Mouse (Mus musculus): ENCODE measurements at regions not wholly inside any gene's neighbourhood (a gene's known extent, or its start where the extent isn't known, plus 50 kb on each side); places are given as distances from the start of the nearest gene placed in this dataset.

- no peak for TF ChIP-seq CTCF (IDR thresholded peaks at IDR 0.05; ENCODE audit: borderline replicate concordance, insufficient read depth, low read length)
- TF ChIP-seq POLR2A (IDR thresholded peaks at IDR 0.05; ENCODE audit: low read depth, low read length): no peak
- Histone ChIP-seq H3K4me3 (ENCODE audit: insufficient read depth, low read length) (no peak overlapping the region), H3K27ac (ENCODE audit: insufficient read depth, low read length) (no peak overlapping the region), H3K4me1 (ENCODE audit: control insufficient read depth, insufficient read depth, low read length) (no peaks in the 10 kb centered on the region)
These were observed 538.5 kb upstream of the Zic4 start for GRCm38 (mm10) chr9:90823574-90824280.

GRCm38 (mm10) chr9:90827474-90827873, 534.7 kb upstream of the Zic4 start:
- no peak overlapping the region for H3K4me3 ChIP-seq (ENCODE audit: insufficient read depth, low read length)
- no peaks in the 10 kb centered on the region for H3K4me1 ChIP-seq (ENCODE audit: control insufficient read depth, insufficient read depth, low read length)
- TF ChIP-seq CTCF (IDR thresholded peaks at IDR 0.05; ENCODE audit: borderline replicate concordance, insufficient read depth, low read length): no peak
- TF ChIP-seq POLR2A (IDR thresholded peaks at IDR 0.05; ENCODE audit: low read depth, low read length): no peak
- H3K27ac ChIP-seq (ENCODE audit: insufficient read depth, low read length): no peak overlapping the region

- H3K27ac ChIP-seq (ENCODE audit: insufficient read depth, low read length): no peak overlapping the region
- TF ChIP-seq CTCF (IDR thresholded peaks at IDR 0.05; ENCODE audit: borderline replicate concordance, insufficient read depth, low read length) (no peak), POLR2A (IDR thresholded peaks at IDR 0.05; ENCODE audit: low read depth, low read length) (no peak)
- H3K4me3 ChIP-seq (ENCODE audit: insufficient read depth, low read length): no peak overlapping the region
- H3K4me1 ChIP-seq (ENCODE audit: control insufficient read depth, insufficient read depth, low read length): no peaks in the 10 kb centered on the region
These were observed 533.5 kb upstream of the Zic4 start for GRCm38 (mm10) chr9:90828701-90829100.

- TF ChIP-seq POLR2A (IDR thresholded peaks at IDR 0.05; ENCODE audit: low read depth, low read length) (no peak), CTCF (IDR thresholded peaks at IDR 0.05; ENCODE audit: borderline replicate concordance, insufficient read depth, low read length) (no peak)
- Histone ChIP-seq H3K27ac (ENCODE audit: insufficient read depth, low read length) (no peak overlapping the region), H3K4me3 (ENCODE audit: insufficient read depth, low read length) (no peak overlapping the region), H3K4me1 (ENCODE audit: control insufficient read depth, insufficient read depth, low read length) (no peaks in the 10 kb centered on the region)
These were observed 531.5 kb upstream of the Zic4 start for GRCm38 (mm10) chr9:90830704-90831103.

GRCm38 (mm10) chr9:90833743-90834539, 528.3 kb upstream of the Zic4 start:
- no peak for TF ChIP-seq POLR2A (IDR thresholded peaks at IDR 0.05; ENCODE audit: low read depth, low read length)
- no peak for TF ChIP-seq CTCF (IDR thresholded peaks at IDR 0.05; ENCODE audit: borderline replicate concordance, insufficient read depth, low read length)
- Histone ChIP-seq H3K4me3 (ENCODE audit: insufficient read depth, low read length) (no peak overlapping the region), H3K4me1 (ENCODE audit: control insufficient read depth, insufficient read depth, low read length) (no peaks in the 10 kb centered on the region), H3K27ac (ENCODE audit: insufficient read depth, low read length) (no peak overlapping the region)

GRCm38 (mm10) chr9:90838184-90838926, 523.9 kb upstream of the Zic4 start:
- H3K4me3 ChIP-seq (ENCODE audit: insufficient read depth, low read length): no peak overlapping the region
- no peak overlapping the region for H3K27ac ChIP-seq (ENCODE audit: insufficient read depth, low read length)
- no peaks in the 10 kb centered on the region for H3K4me1 ChIP-seq (ENCODE audit: control insufficient read depth, insufficient read depth, low read length)
- TF ChIP-seq POLR2A (IDR thresholded peaks at IDR 0.05; ENCODE audit: low read depth, low read length) (no peak), CTCF (IDR thresholded peaks at IDR 0.05; ENCODE audit: borderline replicate concordance, insufficient read depth, low read length) (no peak)

- TF ChIP-seq CTCF (IDR thresholded peaks at IDR 0.05; ENCODE audit: borderline replicate concordance, insufficient read depth, low read length) (no peak), POLR2A (IDR thresholded peaks at IDR 0.05; ENCODE audit: low read depth, low read length) (no peak)
- Histone ChIP-seq H3K4me3 (ENCODE audit: insufficient read depth, low read length) (no peak overlapping the region), H3K4me1 (ENCODE audit: control insufficient read depth, insufficient read depth, low read length) (no peaks in the 10 kb centered on the region), H3K27ac (ENCODE audit: insufficient read depth, low read length) (no peak overlapping the region)
These were observed 511.2 kb upstream of the Zic4 start for GRCm38 (mm10) chr9:90851044-90851443.

GRCm38 (mm10) chr9:90871636-90872035, 490.6 kb upstream of the Zic4 start:
- H3K4me3 ChIP-seq (ENCODE audit: insufficient read depth, low read length): no peak overlapping the region
- H3K4me1 ChIP-seq (ENCODE audit: control insufficient read depth, insufficient read depth, low read length): no peaks in the 10 kb centered on the region
- no peak overlapping the region for H3K27ac ChIP-seq (ENCODE audit: insufficient read depth, low read length)
- no peak for TF ChIP-seq CTCF (IDR thresholded peaks at IDR 0.05; ENCODE audit: borderline replicate concordance, insufficient read depth, low read length)
- no peak for TF ChIP-seq POLR2A (IDR thresholded peaks at IDR 0.05; ENCODE audit: low read depth, low read length)

GRCm38 (mm10) chr9:90884467-90884866, 477.7 kb upstream of the Zic4 start:
- Histone ChIP-seq H3K27ac (ENCODE audit: insufficient read depth, low read length) (no peak overlapping the region), H3K4me1 (ENCODE audit: control insufficient read depth, insufficient read depth, low read length) (no peaks in the 10 kb centered on the region), H3K4me3 (ENCODE audit: insufficient read depth, low read length) (no peak overlapping the region)
- TF ChIP-seq CTCF (IDR thresholded peaks at IDR 0.05; ENCODE audit: borderline replicate concordance, insufficient read depth, low read length) (no peak), POLR2A (IDR thresholded peaks at IDR 0.05; ENCODE audit: low read depth, low read length) (no peak)

All from embryonic fibroblast, embryonic 13.5 days (primary cell).